Mouse (Mus musculus) kidney, postnatal 36 days (tissue): ENCODE results near the gene Chrna5.
"Not testable (repeated sequence)": the region's sequence is repeated elsewhere in the genome, so short reads cannot be mapped to it uniquely, and the experiment has no call there.

Source experiments
- DNase-seq, 2 experiments: peaks; one replicate each; pipeline ENCODE4 v3.0.0; 2021 to 2022; ENCODE audit warnings: mixed read lengths in 2 of 2

Chrna5 gene

GRCm38 (mm10) chr9:54980674-54981073, at the start of gene Chrna5:
TSS of gene Chrna5 (plus strand) at chr9:54980880.
- no peak for DNase-seq

- DNase-seq, result peak in 1 of 2 experiments; percentile 55
Observed at GRCm38 (mm10) chr9:54931765-54932164, 48.9 kb upstream of the Chrna5 start.

- peak in 1 of 2 experiments; percentile 67 for DNase-seq
Observed at GRCm38 (mm10) chr9:54932379-54932778, 48.3 kb upstream of the Chrna5 start.

- peak; percentile 62 to 77 for DNase-seq
Observed at GRCm38 (mm10) chr9:54942071-54942470, 38.6 kb upstream of the Chrna5 start.

GRCm38 (mm10) chr9:54944467-54944866, 36.2 kb upstream of the Chrna5 start:
- peak in 1 of 2 experiments; percentile 33 for DNase-seq

GRCm38 (mm10) chr9:54946256-54946655, 34.4 kb upstream of the Chrna5 start:
- DNase-seq, result no peak

- no peak for DNase-seq
Observed at GRCm38 (mm10) chr9:54949465-54949864, 31.2 kb upstream of the Chrna5 start.

GRCm38 (mm10) chr9:54950162-54950561, 30.5 kb upstream of the Chrna5 start:
- DNase-seq, result not testable (repeated sequence)

GRCm38 (mm10) chr9:54950575-54951321, 29.9 kb upstream of the Chrna5 start, which contains the start of the genes Psma4 and AY074887:
TSS of gene Psma4 (plus strand) at chr9:54950790.
TSS of gene AY074887 (minus strand) at chr9:54950998.
- DNase-seq, result peak; percentile 93 to 97

- DNase-seq, result no peak
Observed at GRCm38 (mm10) chr9:54961059-54961458, 19.6 kb upstream of the Chrna5 start.

- no peak for DNase-seq
Observed at GRCm38 (mm10) chr9:54963669-54964068, 17.0 kb upstream of the Chrna5 start.

- no peak for DNase-seq
Observed at GRCm38 (mm10) chr9:54969972-54970637, 10.6 kb upstream of the Chrna5 start.

- DNase-seq, result peak; percentile 18 to 59
Observed at GRCm38 (mm10) chr9:54981291-54982191, 861 bp downstream of the Chrna5 start.

GRCm38 (mm10) chr9:54982401-54982800, 1.7 kb downstream of the Chrna5 start:
- no peak for DNase-seq

GRCm38 (mm10) chr9:54990362-54990761, 9.7 kb downstream of the Chrna5 start:
- no peak for DNase-seq

- no peak for DNase-seq
Observed at GRCm38 (mm10) chr9:54994381-54994780, 13.7 kb downstream of the Chrna5 start.

GRCm38 (mm10) chr9:54995645-54996044, 15.0 kb downstream of the Chrna5 start:
- no peak for DNase-seq

- DNase-seq, result no peak
Observed at GRCm38 (mm10) chr9:55003609-55004008, 22.9 kb downstream of the Chrna5 start.

- DNase-seq, result no peak
Observed at GRCm38 (mm10) chr9:55009692-55010091, 29.0 kb downstream of the Chrna5 start.

- DNase-seq, result no peak
Observed at GRCm38 (mm10) chr9:55010588-55011350, 30.1 kb downstream of the Chrna5 start.

- DNase-seq, result no peak
Observed at GRCm38 (mm10) chr9:55016926-55017325, 36.2 kb downstream of the Chrna5 start.

GRCm38 (mm10) chr9:55023326-55023725, 42.6 kb downstream of the Chrna5 start:
- no peak for DNase-seq
